Mouse (Mus musculus) intestine, postnatal 0 days (tissue): ENCODE measurements around the gene Rnf220. TPM values are rescaled to one million over a fixed set of nuclear protein-coding genes. Genes with fewer than 3 reads are reported as not detected.

ENCODE experiments used
- ATAC-seq: fragments of 200-750 bp; cut with Nextera tagmentation; 2 replicates; pipeline ENCODE4 v1.8.0; 2017; ENCODE audit warnings: mild to moderate bottlenecking, moderate TSS enrichment, moderate library complexity
- H3K27ac ChIP-seq: fragments of 300-500 bp; sonication (generic); 2 replicates; pipeline ENCODE4 v1.5.1; 2014; ENCODE audit warnings: mild to moderate bottlenecking, low read depth, low read length, moderate library complexity
- H3K27me3 ChIP-seq: fragments of 300-500 bp; sonication (generic); replicated peaks from 2 replicates; pipeline ENCODE4 v1.6.1; 2014; ENCODE audit warnings: low read length, mixed read lengths; ENCODE audit not compliant: control insufficient read depth, insufficient read depth
- H3K36me3 ChIP-seq: fragments of 300-500 bp; sonication (generic); 2 replicates; pipeline ENCODE4 v1.6.1; 2014; ENCODE audit warnings: mild to moderate bottlenecking, moderate library complexity; ENCODE audit not compliant: control insufficient read depth, insufficient read depth
- H3K4me1 ChIP-seq: fragments of 300-500 bp; sonication (generic); replicated peaks from 2 replicates; pipeline ENCODE4 v1.6.1; 2014; ENCODE audit warnings: antibody characterized with exemption, low read length, mixed read lengths; ENCODE audit not compliant: control insufficient read depth, insufficient read depth
- H3K4me2 ChIP-seq: fragments of 300-500 bp; sonication (generic); replicated peaks from 2 replicates; pipeline ENCODE4 v1.6.1; 2014; ENCODE audit warnings: low read depth, mild to moderate bottlenecking, moderate library complexity
- H3K4me3 ChIP-seq: fragments of 300-500 bp; sonication (generic); 2 replicates; pipeline ENCODE4 v1.5.1; 2014; ENCODE audit warnings: low read depth, low read length
- H3K9ac ChIP-seq: fragments of 300-500 bp; sonication (generic); 2 replicates; pipeline ENCODE4 v1.6.1; 2014; ENCODE audit warnings: mild to moderate bottlenecking, low read depth, low read length
- H3K9me3 ChIP-seq: fragments of 300-500 bp; sonication (generic); 2 replicates; pipeline ENCODE4 v1.6.1; 2016; ENCODE audit warnings: mixed run types; ENCODE audit not compliant: control insufficient read depth
- CTCF ChIP-seq: sonication (generic); IDR thresholded peaks from 2 replicates; pipeline ENCODE4 v1.5.1; 2016; ENCODE audit warnings: low read depth, mild to moderate bottlenecking, control low read depth, antibody characterized with exemption, moderate library complexity
- WGBS: fragments of 180-500 bp; shearing (Covaris S2); extraction: QIAGEN DNeasy Blood & Tissue Kit; methylation state at CpG from one replicate; pipeline ENCODE4 v1.1.7; 2014; 5-methylcytosine and 5-hydroxymethylcytosine counted together
- polyA plus RNA-seq: library from polyadenylated mRNA; unstranded; fragments of >200 nt; fragmentation: Nextera tagmentation; extraction: Ambion mirVana; gene quantifications from 2 replicates; pipeline ENCODE4 v1.2.1, GENCODE M21; 2015

Gene Rnf220
- polyA plus RNA-seq, 1 experiment from 2014 or later = 35.9 TPM

GRCm38 (mm10) chr4:117535496-117536200 lies 38.8 kb upstream of the Rnf220 start:
- ATAC-seq = no peak
- TF ChIP-seq CTCF = no peak
- H3K9ac ChIP-seq = no peak overlapping the region
- no peak overlapping the region for H3K4me2 ChIP-seq
- H3K4me1 ChIP-seq = no peaks in the 10 kb centered on the region
- H3K9me3 ChIP-seq = no peaks in the 10 kb centered on the region
- WGBS = 62% methylated on average over 9 of the region's 9 CpGs
- H3K36me3 ChIP-seq = no peaks in the 10 kb centered on the region
- H3K27me3 ChIP-seq = no peaks in the 10 kb centered on the region
- no peak overlapping the region for H3K27ac ChIP-seq
- no peak overlapping the region for H3K4me3 ChIP-seq

DNA sequence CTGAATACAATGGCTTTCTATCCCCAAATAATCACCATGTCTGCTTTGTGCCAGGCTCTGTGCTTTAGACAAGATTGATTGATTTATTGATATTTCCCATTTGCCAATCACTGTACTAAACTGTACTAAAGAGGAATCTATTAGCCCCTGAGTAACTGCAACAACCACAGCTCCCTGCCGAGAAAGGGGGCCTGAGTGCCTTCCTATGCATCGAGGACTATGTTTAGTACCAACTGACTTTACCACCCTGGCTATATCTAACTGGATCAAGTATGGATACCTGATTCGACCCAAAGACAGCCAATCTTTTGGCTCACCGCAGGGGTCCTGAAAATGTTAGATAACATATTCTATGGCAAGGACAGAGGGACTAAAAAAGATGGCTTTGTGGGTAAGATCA lies 33.0 kb upstream of the Rnf220 start:
- no peak overlapping the region for H3K4me2 ChIP-seq
- H3K36me3 ChIP-seq = no peaks in the 10 kb centered on the region
- ATAC-seq = no peak
- TF ChIP-seq CTCF = no peak
- 83% methylated on average over 4 of the region's 4 CpGs for whole genome bisulfite sequencing
- H3K4me1 ChIP-seq = no peaks in the 10 kb centered on the region
- no peak overlapping the region for H3K9ac ChIP-seq
- H3K4me3 ChIP-seq = no peak overlapping the region
- H3K27me3 ChIP-seq = peaks cover 2% of the 10 kb centered on the region; the same call in 1 of the 2 replicates
- no peaks in the 10 kb centered on the region for H3K9me3 ChIP-seq
- no peak overlapping the region for H3K27ac ChIP-seq

DNA sequence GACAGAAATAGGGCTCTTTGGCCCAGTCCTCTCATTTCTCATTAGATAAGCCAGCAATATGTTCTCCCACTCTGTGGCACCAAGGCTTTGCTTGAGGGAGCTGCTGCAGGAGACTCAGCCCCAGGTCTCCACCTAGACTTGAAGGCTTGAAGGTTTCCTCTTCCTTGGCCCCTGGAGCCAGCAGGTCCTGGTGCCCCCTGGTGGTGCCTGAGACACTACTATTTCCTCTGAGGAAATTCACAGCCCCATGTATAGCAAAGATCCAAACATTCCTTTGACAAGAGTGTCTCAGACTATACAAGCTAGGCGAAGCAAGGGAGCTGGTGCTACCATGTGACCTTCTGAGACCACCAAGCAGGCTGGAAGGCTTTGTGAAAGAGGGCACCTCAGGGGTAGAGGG lies 31.1 kb upstream of the Rnf220 start:
- no peak overlapping the region for H3K4me2 ChIP-seq
- no peaks in the 10 kb centered on the region for H3K4me1 ChIP-seq
- no peak overlapping the region for H3K9ac ChIP-seq
- H3K4me3 ChIP-seq = no peak overlapping the region
- peaks cover 4% of the 10 kb centered on the region; the same call in 1 of the 2 replicates for H3K27me3 ChIP-seq
- no peaks in the 10 kb centered on the region for H3K9me3 ChIP-seq
- no peak for ATAC-seq
- 27% methylated on average over 1 of the region's 1 CpGs for WGBS
- TF ChIP-seq CTCF = peak; percentile 90
- no peak overlapping the region for H3K27ac ChIP-seq
- no peaks in the 10 kb centered on the region for H3K36me3 ChIP-seq

DNA sequence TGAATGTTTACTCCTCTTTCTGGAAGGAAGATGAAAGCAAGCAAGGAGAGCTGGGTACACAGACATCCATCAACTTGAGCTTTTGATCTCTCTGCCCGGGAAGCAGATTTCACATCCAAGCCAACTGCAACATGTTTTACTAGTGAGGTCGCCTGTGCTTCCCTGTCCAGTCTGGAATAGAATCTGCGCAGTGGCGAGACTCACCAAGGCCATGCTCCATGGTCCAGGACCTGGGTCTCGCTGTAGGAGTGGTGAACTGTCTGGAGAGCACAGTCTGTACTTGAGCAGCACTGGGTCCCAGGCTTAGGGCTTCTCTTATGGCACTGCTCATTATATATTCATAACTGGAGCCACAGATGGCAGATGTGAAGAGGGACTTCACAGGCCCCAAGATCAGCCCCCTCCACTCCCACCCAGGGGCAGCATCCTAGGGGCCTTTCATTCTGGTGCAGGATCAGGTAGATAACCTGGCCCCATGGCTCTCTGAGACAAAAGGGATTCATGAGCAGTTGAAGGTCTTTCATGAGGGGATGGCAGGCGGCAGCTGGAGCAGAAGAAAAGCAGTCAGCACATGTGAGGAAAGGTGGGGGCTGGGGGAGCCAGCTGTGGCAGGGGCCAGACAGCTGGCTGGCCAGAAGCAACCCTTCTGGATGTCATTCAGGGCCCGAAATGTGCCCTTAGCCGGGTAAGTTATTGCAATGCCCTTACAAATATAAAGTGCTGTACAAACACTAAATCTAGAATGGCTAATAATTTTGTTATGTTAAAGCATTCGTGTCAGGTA lies 30.5 kb upstream of the Rnf220 start:
- TF ChIP-seq CTCF = no peak
- no peak overlapping the region for H3K9ac ChIP-seq
- no peak overlapping the region for H3K4me3 ChIP-seq
- no peaks in the 10 kb centered on the region for H3K36me3 ChIP-seq
- H3K27ac ChIP-seq = no peak overlapping the region
- no peak overlapping the region for H3K4me2 ChIP-seq
- no peak for ATAC-seq
- H3K27me3 ChIP-seq = peaks cover 4% of the 10 kb centered on the region; the same call in 1 of the 2 replicates
- H3K4me1 ChIP-seq = no peaks in the 10 kb centered on the region
- 63% methylated on average over 9 of the region's 9 CpGs for WGBS
- no peaks in the 10 kb centered on the region for H3K9me3 ChIP-seq

DNA sequence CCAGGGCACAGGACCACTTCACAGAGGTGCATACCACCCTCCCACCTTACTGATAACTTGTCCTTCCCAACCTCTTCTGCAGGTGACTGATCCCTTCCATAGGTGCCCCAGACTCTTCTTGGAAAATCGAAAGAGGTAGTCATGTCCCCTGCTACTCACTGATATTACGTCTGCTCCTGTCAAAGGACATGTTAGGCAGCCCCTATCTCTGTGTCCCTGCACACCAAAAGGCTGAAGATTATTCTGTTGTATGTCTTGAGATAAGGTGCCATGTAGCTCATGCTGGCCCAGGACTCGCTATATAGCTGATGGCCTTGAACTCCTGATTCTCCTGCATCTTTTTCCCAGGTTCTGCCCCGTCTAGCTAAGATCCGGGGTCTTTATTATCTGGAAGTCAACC lies 29.1 kb upstream of the Rnf220 start:
- WGBS = 85% methylated on average over 5 of the region's 5 CpGs
- no peak overlapping the region for H3K4me2 ChIP-seq
- ATAC-seq = no peak
- H3K4me3 ChIP-seq = no peak overlapping the region
- peaks cover 4% of the 10 kb centered on the region; the same call in 1 of the 2 replicates for H3K27me3 ChIP-seq
- no peaks in the 10 kb centered on the region for H3K36me3 ChIP-seq
- no peaks in the 10 kb centered on the region for H3K9me3 ChIP-seq
- no peak overlapping the region for H3K27ac ChIP-seq
- no peaks in the 10 kb centered on the region for H3K4me1 ChIP-seq
- no peak overlapping the region for H3K9ac ChIP-seq
- no peak for TF ChIP-seq CTCF

GRCm38 (mm10) chr4:117521350-117521749 lies 24.5 kb upstream of the Rnf220 start:
- TF ChIP-seq CTCF = peak; percentile 57
- Histone ChIP-seq H3K36me3 (no peaks in the 10 kb centered on the region), H3K27me3 (peaks cover 4% of the 10 kb centered on the region; the same call in 1 of the 2 replicates), H3K27ac (no peak overlapping the region), H3K4me2 (no peak overlapping the region), H3K9ac (no peak overlapping the region), H3K4me1 (no peaks in the 10 kb centered on the region), H3K4me3 (no peak overlapping the region), H3K9me3 (no peaks in the 10 kb centered on the region)
- no peak for ATAC-seq
- 55% methylated on average over 2 of the region's 2 CpGs for WGBS
